Mouse (Mus musculus) ES-Bruce4 (cell line): Measurements from ENCODE around the gene Sbk3. TPM values are rescaled to one million over a fixed set of nuclear protein-coding genes. Genes with fewer than 3 reads are reported as not detected.

Experiments used
- H3K27ac ChIP-seq: 2 replicates; pipeline ENCODE4 v1.5.1; 2012; ENCODE audit warnings: low read length, inconsistent platforms; ENCODE audit not compliant: insufficient read depth
- H3K27me3 ChIP-seq: 2 replicates; pipeline ENCODE4 v1.6.1; 2012; ENCODE audit warnings: mild to moderate bottlenecking, low read length, inconsistent platforms; ENCODE audit not compliant: control insufficient read depth, poor library complexity, insufficient read depth, severe bottlenecking
- H3K36me3 ChIP-seq: 2 replicates; pipeline ENCODE4 v1.6.1; 2012; ENCODE audit warnings: inconsistent platforms, mild to moderate bottlenecking, low read length, moderate library complexity; ENCODE audit not compliant: control insufficient read depth, poor library complexity, insufficient read depth, severe bottlenecking
- H3K4me1 ChIP-seq: one replicate; pipeline ENCODE4 v1.8.1; 2011; ENCODE audit warnings: low read length; ENCODE audit not compliant: control insufficient read depth, insufficient read depth
- H3K4me3 ChIP-seq: 2 replicates; pipeline ENCODE4 v1.5.1; 2011; ENCODE audit warnings: low read depth, mild to moderate bottlenecking, low read length
- H3K9ac ChIP-seq: 2 replicates; pipeline ENCODE4 v1.6.1; 2012; ENCODE audit warnings: low read depth, mild to moderate bottlenecking, inconsistent platforms; ENCODE audit not compliant: poor library complexity, severe bottlenecking
- H3K9me3 ChIP-seq: replicated peaks from 2 replicates; pipeline ENCODE4 v1.6.1; 2012; ENCODE audit warnings: mild to moderate bottlenecking, low read length, inconsistent platforms; ENCODE audit not compliant: control insufficient read depth, poor library complexity, insufficient read depth, severe bottlenecking
- CTCF ChIP-seq: IDR thresholded peaks from one replicate; pipeline ENCODE4 v1.8.1; 2011; ENCODE audit warnings: low read depth, low read length
- EP300 ChIP-seq: IDR thresholded peaks from 2 replicates; pipeline ENCODE4 v1.6.1; 2011; ENCODE audit warnings: low read depth, low read length; ENCODE audit not compliant: insufficient read depth
- POLR2A ChIP-seq: IDR thresholded peaks from one replicate; pipeline ENCODE4 v1.8.1; 2011; ENCODE audit warnings: low read length; ENCODE audit not compliant: insufficient read depth
- polyA plus RNA-seq: library from polyadenylated mRNA; stranded (reverse); fragments of >200 nt; gene quantifications from 2 replicates; pipeline ENCODE4 v1.2.4, GENCODE M21; 2011; ENCODE audit warnings: low read depth; ENCODE audit not compliant: missing spikeins, insufficient read depth, insufficient read length

The Sbk3 gene
- polyA plus RNA-seq, 1 experiment = 0.25 TPM

- Histone ChIP-seq H3K27me3 (no peaks in the 10 kb centered on the region), H3K27ac (no peak overlapping the region), H3K9me3 (no peaks in the 10 kb centered on the region), H3K4me1 (no peaks in the 10 kb centered on the region), H3K36me3 (no peaks in the 10 kb centered on the region), H3K4me3 (no peak overlapping the region), H3K9ac (no peak overlapping the region)
- TF ChIP-seq CTCF (no peak), EP300 (no peak), POLR2A (no peak)
These were observed 742 bp upstream of the Sbk3 start for GRCm38 (mm10) chr7:4971710-4972109.

- Histone ChIP-seq H3K9ac (no peak overlapping the region), H3K9me3 (no peaks in the 10 kb centered on the region), H3K27ac (no peak overlapping the region), H3K27me3 (no peaks in the 10 kb centered on the region), H3K36me3 (no peaks in the 10 kb centered on the region), H3K4me1 (no peaks in the 10 kb centered on the region), H3K4me3 (no peak overlapping the region)
- TF ChIP-seq CTCF = no peak
- TF ChIP-seq POLR2A = no peak
- no peak for TF ChIP-seq EP300
These were observed 6.0 kb downstream of the Sbk3 start for GRCm38 (mm10) chr7:4964988-4965387.

GRCm38 (mm10) chr7:4964272-4964671 lies 6.7 kb downstream of the Sbk3 start, which contains the start of gene Sbk2:
TSS of gene Sbk2 (minus strand) at chr7:4964406.
- no peak for TF ChIP-seq EP300
- TF ChIP-seq POLR2A = no peak
- TF ChIP-seq CTCF = peak; percentile 80
- Histone ChIP-seq H3K4me3 (no peak within 1 kb of the TSS), H3K4me1 (no peaks in the 10 kb centered on the region), H3K9ac (no peak within 1 kb of the TSS), H3K27ac (no peak within 1 kb of the TSS), H3K27me3 (no peaks in the 10 kb centered on the region), H3K36me3 (no peaks in the 10 kb centered on the region), H3K9me3 (no peaks in the 10 kb centered on the region)

GRCm38 (mm10) chr7:4963527-4963926 lies 7.4 kb downstream of the Sbk3 start:
- no peaks in the 10 kb centered on the region for H3K4me1 ChIP-seq
- no peak overlapping the region for H3K27ac ChIP-seq
- H3K36me3 ChIP-seq = no peaks in the 10 kb centered on the region
- TF ChIP-seq EP300 = no peak
- TF ChIP-seq POLR2A = no peak
- TF ChIP-seq CTCF = no peak
- no peaks in the 10 kb centered on the region for H3K9me3 ChIP-seq
- no peak overlapping the region for H3K4me3 ChIP-seq
- H3K27me3 ChIP-seq = no peaks in the 10 kb centered on the region
- no peak overlapping the region for H3K9ac ChIP-seq

- no peaks in the 10 kb centered on the region for H3K36me3 ChIP-seq
- no peak overlapping the region for H3K4me3 ChIP-seq
- no peaks in the 10 kb centered on the region for H3K27me3 ChIP-seq
- no peaks in the 10 kb centered on the region for H3K4me1 ChIP-seq
- H3K27ac ChIP-seq = no peak overlapping the region
- TF ChIP-seq POLR2A (no peak), CTCF (no peak), EP300 (no peak)
- H3K9me3 ChIP-seq = no peaks in the 10 kb centered on the region
- H3K9ac ChIP-seq = no peak overlapping the region
These were observed 13.6 kb downstream of the Sbk3 start for GRCm38 (mm10) chr7:4957361-4957760.

- no peak overlapping the region for H3K4me3 ChIP-seq
- H3K9ac ChIP-seq = no peak overlapping the region
- H3K36me3 ChIP-seq = no peaks in the 10 kb centered on the region
- H3K9me3 ChIP-seq = no peaks in the 10 kb centered on the region
- no peaks in the 10 kb centered on the region for H3K27me3 ChIP-seq
- H3K4me1 ChIP-seq = no peaks in the 10 kb centered on the region
- TF ChIP-seq POLR2A (no peak), CTCF (no peak), EP300 (no peak)
- no peak overlapping the region for H3K27ac ChIP-seq
These were observed 17.0 kb downstream of the Sbk3 start for GRCm38 (mm10) chr7:4953815-4954445.
